Mouse (Mus musculus) forebrain, embryonic 10.5 days (tissue): Measurements from ENCODE around the gene Havcr2. TPM values are rescaled to one million over a fixed set of nuclear protein-coding genes. Genes with fewer than 3 reads are reported as not detected.
"Not testable (repeated sequence)": the region's sequence is repeated elsewhere in the genome, so short reads cannot be mapped to it uniquely, and the experiment has no call there.

ENCODE experiments used
- DNase-seq: peaks from one replicate; pipeline ENCODE4 v3.0.0-alpha.2; 2017; ENCODE audit warnings: low spot score; ENCODE audit errors: extremely low spot score
- H3K27ac ChIP-seq: fragments of 300-500 bp; sonication (generic); 2 replicates; pipeline ENCODE4 v1.5.1; 2016; ENCODE audit warnings: mild to moderate bottlenecking
- H3K27me3 ChIP-seq: fragments of 300-500 bp; sonication (generic); 2 replicates; pipeline ENCODE4 v1.6.1; 2016; ENCODE audit warnings: mild to moderate bottlenecking; ENCODE audit not compliant: poor library complexity, severe bottlenecking
- H3K36me3 ChIP-seq: fragments of 300-500 bp; sonication (generic); replicated peaks from 2 replicates; pipeline ENCODE4 v1.6.1; 2016; ENCODE audit warnings: mild to moderate bottlenecking, moderate library complexity
- H3K4me1 ChIP-seq: fragments of 300-500 bp; sonication (generic); 2 replicates; pipeline ENCODE4 v1.6.1; 2016
- H3K4me3 ChIP-seq: fragments of 300-500 bp; sonication (generic); 2 replicates; pipeline ENCODE4 v1.5.1; 2016; ENCODE audit warnings: mild to moderate bottlenecking, moderate library complexity
- H3K9me3 ChIP-seq: fragments of 300-500 bp; sonication (generic); 2 replicates; pipeline ENCODE4 v1.6.1; 2016; ENCODE audit warnings: mild to moderate bottlenecking, moderate library complexity
- WGBS: fragments of 180-500 bp; shearing (Covaris S2); methylation state at CpG from one replicate; pipeline ENCODE4 v1.1.7; 2016; 5-methylcytosine and 5-hydroxymethylcytosine counted together
- polyA plus RNA-seq: library from polyadenylated mRNA; unstranded; fragments of >200 nt; fragmentation: Nextera tagmentation; extraction: Ambion mirVana; gene quantifications from 2 replicates; pipeline ENCODE4 v1.2.1, GENCODE M21; 2016

Havcr2 gene
- polyA plus RNA-seq, 1 experiment from 2014 or later, result not detected

DNA sequence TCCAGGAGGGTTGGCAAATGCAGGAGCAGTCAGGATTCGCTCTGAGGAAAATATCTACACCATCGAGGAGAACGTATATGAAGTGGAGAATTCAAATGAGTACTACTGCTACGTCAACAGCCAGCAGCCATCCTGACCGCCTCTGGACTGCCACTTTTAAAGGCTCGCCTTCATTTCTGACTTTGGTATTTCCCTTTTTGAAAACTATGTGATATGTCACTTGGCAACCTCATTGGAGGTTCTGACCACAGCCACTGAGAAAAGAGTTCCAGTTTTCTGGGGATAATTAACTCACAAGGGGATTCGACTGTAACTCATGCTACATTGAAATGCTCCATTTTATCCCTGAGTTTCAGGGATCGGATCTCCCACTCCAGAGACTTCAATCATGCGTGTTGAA lies 24.6 kb downstream of the Havcr2 start:
- Histone ChIP-seq H3K27ac (no peak overlapping the region), H3K4me1 (no peaks in the 10 kb centered on the region), H3K4me3 (no peak overlapping the region), H3K36me3 (no peaks in the 10 kb centered on the region), H3K9me3 (no peaks in the 10 kb centered on the region), H3K27me3 (no peaks in the 10 kb centered on the region)
- DNase-seq, result no peak
- 92% methylated on average over 9 of the region's 9 CpGs for WGBS

DNA sequence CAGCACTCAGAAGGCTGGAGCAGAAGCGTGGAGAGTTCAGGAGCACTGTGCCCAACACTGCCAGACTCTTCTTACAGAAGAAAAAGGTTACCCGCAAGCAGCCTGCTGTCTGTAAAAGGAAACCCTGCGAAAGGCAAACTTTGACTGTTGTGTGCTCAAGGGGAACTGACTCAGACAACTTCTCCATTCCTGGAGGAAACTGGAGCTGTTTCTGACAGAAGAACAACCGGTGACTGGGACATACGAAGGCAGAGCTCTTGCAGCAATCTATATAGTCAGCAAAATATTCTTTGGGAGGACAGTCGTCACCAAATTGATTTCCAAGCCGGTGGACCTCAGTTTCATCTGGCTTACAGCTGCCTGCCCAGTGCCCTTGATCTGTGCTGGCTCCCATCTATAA lies 25.8 kb downstream of the Havcr2 start:
- Histone ChIP-seq H3K36me3 (no peaks in the 10 kb centered on the region), H3K4me3 (no peak overlapping the region), H3K27me3 (no peaks in the 10 kb centered on the region), H3K9me3 (no peaks in the 10 kb centered on the region), H3K4me1 (no peaks in the 10 kb centered on the region), H3K27ac (no peak overlapping the region)
- WGBS, result 85% methylated on average over 7 of the region's 7 CpGs
- DNase-seq, result no peak

DNA sequence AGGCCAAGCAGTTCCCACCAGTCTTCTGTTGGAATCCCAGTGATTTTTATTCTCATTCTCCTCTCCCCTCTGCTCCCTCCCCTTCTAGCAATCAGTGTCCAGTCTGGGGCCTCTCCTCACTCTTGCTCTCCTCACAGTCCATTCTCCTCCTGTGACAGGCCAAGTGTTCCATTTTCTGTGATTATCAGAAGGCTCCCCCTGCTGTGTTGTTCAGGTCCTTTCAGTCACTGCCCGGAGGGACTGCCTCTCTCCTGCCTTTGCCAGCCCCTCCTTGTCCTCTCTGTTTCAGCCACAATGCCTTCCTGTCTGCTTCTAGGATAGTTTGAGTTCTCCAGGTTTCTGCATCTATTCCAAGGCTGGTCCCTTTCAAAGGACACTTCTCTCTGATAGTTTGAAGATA lies 33.5 kb downstream of the Havcr2 start:
- no peaks in the 10 kb centered on the region for H3K36me3 ChIP-seq
- WGBS, result 15% methylated on average over 1 of the region's 1 CpGs
- DNase-seq, result no peak
- H3K4me1 ChIP-seq, result peaks cover 4% of the 10 kb centered on the region; the same call in 1 of the 2 replicates
- H3K27me3 ChIP-seq, result no peaks in the 10 kb centered on the region
- H3K27ac ChIP-seq, result no peak overlapping the region
- no peaks in the 10 kb centered on the region for H3K9me3 ChIP-seq
- H3K4me3 ChIP-seq, result no peak overlapping the region

DNA sequence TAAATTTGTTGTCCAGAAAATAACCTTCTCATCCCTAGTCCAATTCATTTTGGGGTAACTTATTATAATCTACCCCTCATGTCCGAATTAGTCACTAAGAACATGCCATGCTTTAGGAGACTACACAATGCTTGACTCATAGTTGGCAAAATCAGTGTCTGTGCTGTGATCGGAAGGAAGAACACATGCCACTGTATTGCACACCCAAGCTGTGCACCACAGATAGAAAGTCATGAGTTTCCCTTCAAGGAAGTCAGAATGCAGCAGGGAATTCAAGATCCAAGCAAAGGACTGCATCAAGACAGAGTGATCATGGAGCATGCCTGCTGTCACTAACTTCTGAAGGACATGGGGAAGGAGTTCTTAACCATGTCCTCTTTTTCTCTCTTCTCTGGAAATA lies 33.9 kb downstream of the Havcr2 start:
- 86% methylated on average over 2 of the region's 2 CpGs for WGBS
- Histone ChIP-seq H3K4me1 (peaks cover 4% of the 10 kb centered on the region; the same call in 1 of the 2 replicates), H3K27me3 (no peaks in the 10 kb centered on the region), H3K27ac (no peak overlapping the region), H3K36me3 (no peaks in the 10 kb centered on the region), H3K4me3 (no peak overlapping the region), H3K9me3 (no peaks in the 10 kb centered on the region)
- DNase-seq, result no peak

DNA sequence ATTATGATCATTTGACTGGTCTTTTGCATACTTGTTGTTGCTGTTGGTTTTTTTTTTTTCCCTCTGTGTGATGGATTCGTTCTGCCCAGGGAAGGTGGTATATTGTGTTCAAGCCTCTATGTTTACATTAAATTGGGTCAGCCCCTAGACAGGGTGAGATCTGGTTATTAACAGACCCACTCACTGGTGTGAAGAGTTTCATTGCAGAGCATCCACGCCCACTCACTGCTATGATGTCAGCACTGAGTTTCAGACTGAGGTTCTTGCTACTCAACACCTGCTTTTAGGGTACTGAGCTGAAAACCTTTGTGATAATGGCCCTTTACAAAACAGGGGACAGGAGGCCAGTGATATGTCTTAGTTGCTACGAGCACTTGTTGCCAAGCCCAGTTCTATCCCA lies 52.4 kb downstream of the Havcr2 start:
- H3K27ac ChIP-seq, result no peak overlapping the region
- no peak overlapping the region for H3K4me3 ChIP-seq
- H3K4me1 ChIP-seq, result peaks cover 3% of the 10 kb centered on the region; the same call in 1 of the 2 replicates
- H3K27me3 ChIP-seq, result no peaks in the 10 kb centered on the region
- H3K36me3 ChIP-seq, result no peaks in the 10 kb centered on the region
- no peaks in the 10 kb centered on the region for H3K9me3 ChIP-seq
- WGBS, result 87% methylated on average over 3 of the region's 3 CpGs
- no peak for DNase-seq

DNA sequence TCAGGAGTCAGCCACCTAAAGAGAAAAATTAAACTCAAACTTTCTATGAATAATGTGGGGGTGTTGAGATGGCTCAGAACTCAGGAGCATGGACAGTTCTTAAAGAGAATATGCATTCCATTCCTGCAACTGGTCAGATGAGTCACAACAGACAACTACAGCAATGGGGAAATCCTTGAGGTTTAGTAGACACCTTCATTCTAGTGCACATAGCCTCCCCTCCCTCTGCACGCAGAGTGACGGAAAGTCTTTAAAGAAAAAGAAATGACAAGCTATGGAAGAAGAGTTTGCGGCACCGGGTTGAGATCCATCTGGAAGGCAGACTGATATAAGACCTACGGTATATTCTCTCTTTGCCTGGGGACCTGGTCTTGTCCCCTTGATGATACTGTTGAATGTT lies 55.2 kb downstream of the Havcr2 start:
- Histone ChIP-seq H3K27ac (no peak overlapping the region), H3K4me1 (peaks cover 3% of the 10 kb centered on the region; the same call in 1 of the 2 replicates), H3K27me3 (no peaks in the 10 kb centered on the region), H3K4me3 (no peak overlapping the region), H3K9me3 (no peaks in the 10 kb centered on the region), H3K36me3 (no peaks in the 10 kb centered on the region)
- 96% methylated on average over 5 of the region's 5 CpGs for WGBS
- no peak for DNase-seq

DNA sequence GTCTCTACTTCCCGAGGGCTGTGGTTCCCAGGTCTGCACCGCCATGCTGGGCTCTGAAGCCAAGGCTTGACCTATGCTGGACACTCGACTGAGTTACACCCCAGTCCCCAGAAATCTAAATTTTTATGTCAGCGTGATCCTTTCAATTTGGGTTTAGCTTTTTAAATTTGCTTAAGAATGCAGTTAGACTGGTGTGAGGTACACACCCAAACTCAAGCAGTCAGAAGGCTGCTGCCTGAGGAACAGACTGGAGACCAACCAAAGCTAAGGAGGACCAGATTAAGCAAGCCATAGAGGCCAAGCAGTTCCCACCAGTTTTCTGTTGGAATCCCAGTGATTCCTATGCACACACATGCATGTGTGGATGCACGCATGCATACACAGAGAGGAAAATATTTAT lies 66.6 kb downstream of the Havcr2 start:
- not testable (repeated sequence) for DNase-seq, H3K36me3 ChIP-seq, H3K27me3 ChIP-seq, H3K27ac ChIP-seq, H3K4me1 ChIP-seq, H3K4me3 ChIP-seq, H3K9me3 ChIP-seq
- 84% methylated on average over 5 of the region's 5 CpGs for WGBS

DNA sequence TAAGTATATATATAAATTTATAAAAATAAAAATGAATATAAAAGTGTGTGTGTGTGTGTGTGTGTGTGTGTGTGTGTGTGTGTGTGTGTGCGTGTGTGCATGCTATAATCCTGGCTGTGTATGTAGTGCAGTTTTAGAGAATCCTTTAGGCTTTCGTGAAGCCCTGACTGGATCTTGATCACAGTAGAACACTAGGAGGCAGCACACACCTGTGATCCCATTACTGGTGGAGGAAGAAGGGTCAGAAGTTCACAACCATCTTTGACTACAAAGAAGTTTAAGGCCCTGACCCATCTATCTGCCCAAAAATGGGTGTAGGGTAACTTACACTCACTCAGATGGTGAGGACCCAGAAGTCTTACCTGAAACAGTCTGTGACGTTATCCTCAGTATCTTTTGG lies 68.0 kb downstream of the Havcr2 start:
- Histone ChIP-seq H3K4me3 (no peak overlapping the region), H3K4me1 (no peaks in the 10 kb centered on the region), H3K27me3 (no peaks in the 10 kb centered on the region), H3K27ac (no peak overlapping the region), H3K9me3 (no peaks in the 10 kb centered on the region), H3K36me3 (no peaks in the 10 kb centered on the region)
- WGBS, result 73% methylated on average over 3 of the region's 3 CpGs
- DNase-seq, result no peak

DNA sequence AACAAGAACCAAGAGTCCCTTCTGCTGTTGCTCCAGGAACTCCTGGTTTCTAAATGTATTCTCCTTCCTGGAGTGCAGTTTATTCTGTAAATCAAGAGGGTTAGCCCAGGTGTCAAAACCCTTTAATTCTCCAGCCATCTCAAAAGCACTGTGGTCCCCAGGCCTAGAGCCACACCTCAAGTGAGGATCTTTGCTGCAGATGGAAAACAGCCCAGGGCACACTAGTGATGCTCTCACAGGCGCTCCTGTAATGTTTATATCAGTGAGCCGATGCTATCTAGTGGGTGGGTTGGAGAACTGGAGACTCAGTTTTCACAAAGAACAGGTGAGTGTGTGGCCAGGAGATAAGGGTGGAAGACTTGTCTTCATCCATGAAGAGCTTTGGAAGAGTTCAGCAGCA lies 69.2 kb downstream of the Havcr2 start, which contains the start of gene Gm12169:
TSS of gene Gm12169 (plus strand) at position 301 of the 400 bp plus-strand sequence.
- H3K4me3 ChIP-seq, result no peak within 1 kb of the TSS
- no peaks in the 10 kb centered on the region for H3K36me3 ChIP-seq
- DNase-seq, result no peak
- H3K27ac ChIP-seq, result no peak within 1 kb of the TSS
- no peaks in the 10 kb centered on the region for H3K9me3 ChIP-seq
- no peaks in the 10 kb centered on the region for H3K4me1 ChIP-seq
- 93% methylated on average over 2 of the region's 2 CpGs for WGBS
- no peaks in the 10 kb centered on the region for H3K27me3 ChIP-seq

DNA sequence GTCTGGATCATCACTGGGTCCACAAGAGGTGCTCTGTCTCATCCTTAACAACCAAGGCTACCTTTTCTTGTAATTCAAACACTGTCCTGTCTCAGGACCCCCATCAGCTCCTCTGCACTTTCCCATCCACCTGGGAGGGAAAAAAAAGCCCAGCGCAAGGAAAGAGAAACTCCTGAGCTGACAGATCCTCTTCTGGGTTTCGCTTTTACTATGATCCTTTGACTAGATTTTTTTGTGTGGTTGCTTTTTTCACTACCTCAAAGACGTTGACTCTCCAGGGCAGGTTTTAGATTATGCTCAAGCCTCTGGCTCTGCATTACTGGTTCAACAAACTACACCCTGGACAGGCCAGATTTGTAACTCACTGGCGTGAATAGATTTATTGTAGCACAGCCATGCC lies 75.4 kb downstream of the Havcr2 start:
- WGBS, result 80% methylated on average over 4 of the region's 4 CpGs
- Histone ChIP-seq H3K27me3 (no peaks in the 10 kb centered on the region), H3K4me1 (no peaks in the 10 kb centered on the region), H3K9me3 (no peaks in the 10 kb centered on the region), H3K36me3 (no peaks in the 10 kb centered on the region), H3K27ac (no peak overlapping the region), H3K4me3 (no peak overlapping the region)
- no peak for DNase-seq

Other genes with a start within 250 kb of the Havcr2 start
- 0.43 and 0.66 TPM in 2 replicates for gene Fndc9, start 219.4 kb upstream of the Havcr2 start, polyA plus RNA-seq
- gene Cyfip2, start 142.1 kb upstream of the Havcr2 start, polyA plus RNA-seq, result 23.1 and 25.0 TPM in 2 replicates
- not detected in 2 replicates for gene Itk, start 65.4 kb upstream of the Havcr2 start, polyA plus RNA-seq
- not detected in 2 replicates for gene Fam71b, start 58.4 kb upstream of the Havcr2 start, polyA plus RNA-seq
- 96.8 and 101 TPM in 2 replicates for gene Med7, start 18.0 kb upstream of the Havcr2 start, polyA plus RNA-seq
- gene Gm12169, start 69.3 kb downstream of the Havcr2 start, polyA plus RNA-seq, result not detected in 2 replicates
- not detected in 2 replicates for gene BC053393, start 116.6 kb downstream of the Havcr2 start, polyA plus RNA-seq
- not detected in 2 replicates for gene Dppa1, start 174.3 kb downstream of the Havcr2 start, polyA plus RNA-seq